Mouse (Mus musculus) cerebellum, adult 2 months (tissue): ENCODE results near the gene Agtr1a. TPM values are rescaled to one million over a fixed set of nuclear protein-coding genes. Genes with fewer than 3 reads are reported as not detected.

Experiments
- DNase-seq, 2 experiments: peaks; one replicate each; pipeline ENCODE4 v3.0.0; 2021
- H3K27ac ChIP-seq: fragments of 200-500 bp; 2 replicates; pipeline ENCODE4 v1.5.1; 2012; ENCODE audit warnings: low read length, control low read depth, inconsistent platforms; ENCODE audit not compliant: insufficient read depth
- H3K27me3 ChIP-seq: fragments of 200-500 bp; 2 replicates; pipeline ENCODE4 v1.6.1; 2012; ENCODE audit warnings: inconsistent platforms, mild to moderate bottlenecking, low read length, moderate library complexity; ENCODE audit not compliant: control insufficient read depth, insufficient read depth
- H3K4me1 ChIP-seq: fragments of 200-500 bp; 2 replicates; pipeline ENCODE4 v1.6.1; 2011; ENCODE audit warnings: low read length; ENCODE audit not compliant: control insufficient read depth, insufficient read depth
- H3K4me3 ChIP-seq: fragments of 200-500 bp; replicated peaks from 2 replicates; pipeline ENCODE3; 2011; ENCODE audit warnings: mild to moderate bottlenecking, low read depth, low read length, control low read depth; ENCODE audit not compliant: insufficient read depth
- CTCF ChIP-seq: fragments of 200-500 bp; IDR thresholded peaks from 2 replicates; pipeline ENCODE4 v1.5.1; 2011; ENCODE audit warnings: low read depth, mild to moderate bottlenecking, control low read depth, low read length, moderate library complexity, borderline replicate concordance; ENCODE audit not compliant: insufficient read depth
- POLR2A ChIP-seq: fragments of 200-500 bp; IDR thresholded peaks from 2 replicates; pipeline ENCODE4 v1.6.1; 2011; ENCODE audit warnings: low read length, control low read depth, borderline replicate concordance; ENCODE audit not compliant: insufficient read depth
- WGBS: fragments of 180-500 bp; shearing (Covaris S2); methylation state at CpG from one replicate; pipeline ENCODE4 v1.1.7; 2018; 5-methylcytosine and 5-hydroxymethylcytosine counted together
- polyA plus RNA-seq: library from polyadenylated mRNA; depleted of rRNA; stranded (reverse); fragments of >200 nt; gene quantifications from 2 replicates; pipeline ENCODE4 v1.2.3, GENCODE M21; 2012

The Agtr1a gene
- polyA plus RNA-seq, 1 experiment: 0.46 TPM

DNA sequence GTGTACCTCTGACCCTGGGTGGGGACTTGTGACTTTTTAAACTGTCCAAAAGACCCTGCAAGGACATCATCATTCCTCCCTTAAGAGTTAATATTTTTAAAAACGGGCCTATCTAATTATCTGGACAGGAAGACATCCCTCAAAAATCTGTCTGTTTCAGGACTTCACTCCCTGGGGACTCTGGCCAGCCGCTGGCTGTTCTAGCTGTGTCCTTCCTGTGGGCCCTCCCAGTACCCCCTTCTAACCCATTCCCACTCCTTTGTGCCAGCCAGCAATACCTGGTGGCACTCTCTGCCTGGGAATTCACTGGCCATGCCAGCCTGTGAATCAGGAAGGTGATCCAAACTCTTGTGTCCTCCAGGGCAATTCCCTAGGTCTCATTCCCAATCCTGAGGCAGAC, 29.1 kb downstream of the Agtr1a start:
- DNase-seq: no peak
- no peak for TF ChIP-seq POLR2A
- no peak for TF ChIP-seq CTCF
- 34% methylated on average over 2 of the region's 2 CpGs for WGBS
- Histone ChIP-seq H3K4me3 (no peak overlapping the region), H3K27ac (no peak overlapping the region), H3K27me3 (no peaks in the 10 kb centered on the region), H3K4me1 (no peaks in the 10 kb centered on the region)

DNA sequence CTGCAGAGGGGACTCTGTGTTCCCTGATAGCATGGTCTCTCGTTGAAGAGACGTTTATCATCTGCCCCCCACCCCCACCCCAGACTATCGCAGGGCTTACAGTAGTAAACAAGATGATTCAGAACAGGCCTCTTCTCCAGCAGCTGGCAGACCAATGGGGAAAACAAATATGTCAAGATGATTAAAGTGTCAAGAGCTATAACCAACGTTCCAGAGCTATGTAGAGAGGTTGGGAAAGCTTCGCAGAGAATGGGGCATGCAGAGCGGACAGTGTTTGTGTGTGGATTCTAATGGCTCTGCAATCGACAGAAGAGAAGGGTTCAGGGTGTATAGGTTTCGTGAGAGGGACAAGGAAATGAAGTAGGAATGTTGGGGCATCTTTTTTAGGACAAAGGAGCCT, 31.9 kb downstream of the Agtr1a start:
- Histone ChIP-seq H3K4me1 (no peaks in the 10 kb centered on the region), H3K27ac (no peak overlapping the region), H3K27me3 (no peaks in the 10 kb centered on the region), H3K4me3 (no peak overlapping the region)
- 68% methylated on average over 8 of the region's 8 CpGs for WGBS
- TF ChIP-seq POLR2A (no peak), CTCF (no peak)
- DNase-seq: no peak

DNA sequence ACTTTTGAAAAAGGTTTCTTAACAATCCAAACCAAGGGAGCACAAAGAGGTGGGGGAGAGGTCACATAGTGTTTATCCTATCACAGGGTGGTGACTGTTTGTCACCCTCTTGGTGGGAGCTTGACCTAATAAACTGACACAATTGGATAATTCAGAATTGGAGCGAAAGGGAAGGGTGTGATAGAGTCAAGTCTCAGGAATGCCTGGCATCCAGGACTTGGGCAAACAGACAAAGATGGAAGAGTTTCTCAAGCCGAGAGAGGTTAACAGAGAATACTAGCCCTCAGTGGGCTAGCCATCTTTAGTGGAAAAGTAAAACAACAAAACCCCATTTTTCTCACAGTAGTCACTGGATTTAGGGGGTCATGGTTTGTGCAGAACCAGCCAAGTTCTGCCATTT, 32.5 kb downstream of the Agtr1a start:
- DNase-seq: no peak
- 38% methylated on average over 2 of the region's 2 CpGs for WGBS
- TF ChIP-seq POLR2A (no peak), CTCF (no peak)
- Histone ChIP-seq H3K27me3 (no peaks in the 10 kb centered on the region), H3K4me1 (no peaks in the 10 kb centered on the region), H3K27ac (no peak overlapping the region), H3K4me3 (no peak overlapping the region)

DNA sequence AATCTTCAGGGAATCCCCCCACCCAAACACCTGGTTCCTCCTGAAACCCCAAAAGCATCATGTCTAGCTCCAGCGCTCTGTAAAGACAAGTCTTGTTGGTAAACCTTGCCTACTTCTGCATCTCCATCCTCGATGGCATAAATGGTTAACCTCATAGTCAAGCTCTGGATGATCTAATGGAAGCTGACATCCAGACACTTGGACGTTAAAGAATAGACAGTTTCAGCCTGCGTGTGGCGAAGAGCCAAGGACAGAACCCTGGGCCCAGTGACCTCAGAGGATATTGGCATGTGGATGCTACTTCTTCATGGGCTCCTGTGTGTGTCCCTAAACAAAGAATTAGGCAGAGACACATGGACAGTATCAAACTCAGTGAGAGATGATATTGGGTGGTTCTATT, 42.6 kb downstream of the Agtr1a start:
- TF ChIP-seq CTCF (no peak), POLR2A (no peak)
- DNase-seq: no peak
- Histone ChIP-seq H3K27me3 (no peaks in the 10 kb centered on the region), H3K4me1 (no peaks in the 10 kb centered on the region), H3K27ac (no peak overlapping the region), H3K4me3 (no peak overlapping the region)
- WGBS: 57% methylated on average over 5 of the region's 5 CpGs

DNA sequence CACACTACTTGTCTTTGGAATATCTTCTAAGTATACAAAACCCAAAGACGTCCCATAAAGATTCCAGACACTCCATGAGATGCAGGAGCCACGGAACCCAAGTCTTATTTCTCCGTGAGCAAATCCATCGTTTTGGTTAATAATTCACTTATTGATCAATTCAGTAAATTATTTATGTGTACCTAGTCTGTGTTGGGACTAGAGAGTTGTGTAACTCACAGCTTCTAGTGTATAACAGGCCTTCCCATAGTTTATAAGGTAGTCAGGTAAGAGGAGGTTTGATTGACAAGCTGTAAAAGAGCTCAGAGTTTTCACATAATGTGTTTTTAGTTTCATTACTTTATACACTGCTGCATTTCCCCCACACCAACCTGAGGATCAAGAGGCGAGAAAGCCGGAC, 48.9 kb downstream of the Agtr1a start:
- no peak for DNase-seq
- no peak overlapping the region for H3K4me3 ChIP-seq
- WGBS: 94% methylated on average over 6 of the region's 6 CpGs
- H3K27ac ChIP-seq: no peak overlapping the region
- H3K4me1 ChIP-seq: no peaks in the 10 kb centered on the region
- no peaks in the 10 kb centered on the region for H3K27me3 ChIP-seq
- no peak for TF ChIP-seq CTCF
- TF ChIP-seq POLR2A: no peak

DNA sequence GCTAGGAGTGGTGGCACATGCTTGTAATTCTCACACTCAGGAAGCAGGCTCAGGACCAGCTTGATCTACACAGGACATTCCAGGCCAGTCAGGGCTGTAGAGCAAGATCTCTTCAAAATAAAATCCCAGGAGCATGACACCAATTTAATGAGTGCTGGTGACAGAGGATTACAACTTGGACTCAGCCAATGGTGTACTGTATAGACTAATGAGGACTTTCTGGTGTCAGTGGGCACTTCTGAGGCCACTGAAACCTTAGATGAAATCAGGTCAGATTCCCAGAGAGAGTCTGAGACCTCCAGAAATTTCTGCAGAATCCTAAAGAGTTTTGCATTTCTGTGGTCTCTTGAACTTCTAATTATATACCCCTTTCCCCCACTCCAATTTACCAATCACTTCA, 57.9 kb downstream of the Agtr1a start:
- DNase-seq: no peak
- no peaks in the 10 kb centered on the region for H3K27me3 ChIP-seq
- H3K4me1 ChIP-seq: no peaks in the 10 kb centered on the region
- H3K4me3 ChIP-seq: no peak overlapping the region
- H3K27ac ChIP-seq: no peak overlapping the region
- TF ChIP-seq CTCF: no peak
- no peak for TF ChIP-seq POLR2A

DNA sequence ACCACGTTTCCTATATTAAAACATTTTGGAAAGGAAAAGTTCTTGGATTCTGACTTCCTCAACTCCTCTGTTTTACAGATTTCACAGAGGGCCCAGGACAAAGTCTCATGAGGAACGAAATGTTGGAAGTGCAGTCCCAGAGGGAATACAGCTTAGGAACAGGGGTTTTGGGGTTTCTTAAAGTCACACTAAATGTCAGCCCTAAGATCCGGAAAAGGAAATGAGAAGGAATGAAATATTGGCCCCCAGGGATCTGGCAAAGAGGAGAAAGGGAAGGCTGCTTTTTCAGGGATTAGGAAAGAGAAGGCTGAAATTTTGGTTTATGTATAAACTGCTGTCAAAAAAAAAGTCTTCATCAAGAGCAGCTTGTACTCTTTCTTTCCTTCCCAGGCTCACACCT, 60.2 kb downstream of the Agtr1a start:
- no peak for DNase-seq
- no peak overlapping the region for H3K4me3 ChIP-seq
- TF ChIP-seq POLR2A: no peak
- no peak overlapping the region for H3K27ac ChIP-seq
- no peaks in the 10 kb centered on the region for H3K4me1 ChIP-seq
- WGBS: 56% methylated on average over 3 of the region's 3 CpGs
- no peaks in the 10 kb centered on the region for H3K27me3 ChIP-seq

DNA sequence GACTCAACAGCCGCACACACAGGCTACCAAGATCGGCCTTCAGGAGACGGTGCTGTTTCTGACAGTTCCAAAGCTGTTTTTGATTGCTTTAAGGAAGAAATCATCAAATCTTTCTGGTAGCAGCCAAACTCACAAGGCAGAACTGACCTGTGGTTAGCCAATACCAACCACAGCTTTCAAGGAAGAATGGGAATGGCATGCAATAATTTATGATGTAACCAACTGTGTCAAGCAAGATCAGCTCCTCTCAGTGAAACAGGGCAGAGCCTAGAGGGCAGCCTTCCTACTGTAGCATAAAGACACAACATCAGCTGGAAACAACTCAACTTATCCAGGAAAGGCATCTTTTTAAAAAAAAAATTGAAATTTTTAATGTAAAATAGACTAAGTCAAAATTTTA, 62.6 kb downstream of the Agtr1a start:
- no peaks in the 10 kb centered on the region for H3K27me3 ChIP-seq
- WGBS: 98% methylated on average over 3 of the region's 3 CpGs
- H3K4me1 ChIP-seq: no peaks in the 10 kb centered on the region
- no peak overlapping the region for H3K4me3 ChIP-seq
- TF ChIP-seq POLR2A: no peak
- no peak for DNase-seq
- no peak overlapping the region for H3K27ac ChIP-seq

DNA sequence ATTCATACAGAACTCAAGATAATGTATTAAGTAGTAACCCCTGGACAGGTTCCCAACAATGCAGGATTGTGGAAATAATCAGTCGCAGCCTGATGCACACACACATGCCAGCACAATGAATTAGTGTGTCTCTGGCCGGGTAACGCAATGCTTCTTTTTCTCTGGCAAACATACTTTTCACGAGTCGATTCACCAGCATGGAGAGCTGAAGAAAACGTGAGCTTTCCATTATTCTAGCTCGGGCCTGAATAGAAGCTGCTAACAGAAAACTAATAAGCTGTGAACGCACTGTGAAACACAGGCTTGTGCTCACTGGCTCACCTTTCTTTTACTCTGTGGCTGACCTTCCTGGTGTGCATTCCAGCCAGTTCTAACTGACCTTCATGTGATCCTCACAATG, 64.4 kb downstream of the Agtr1a start:
- no peak for DNase-seq
- H3K27me3 ChIP-seq: no peaks in the 10 kb centered on the region
- no peaks in the 10 kb centered on the region for H3K4me1 ChIP-seq
- no peak for TF ChIP-seq POLR2A
- TF ChIP-seq CTCF: no peak
- WGBS: 12% methylated on average over 8 of the region's 8 CpGs
- H3K27ac ChIP-seq: no peak overlapping the region
- H3K4me3 ChIP-seq: no peak overlapping the region
